16 mouse cellular contexts compared by ENCODE assay signal in the genomic region with DNA sequence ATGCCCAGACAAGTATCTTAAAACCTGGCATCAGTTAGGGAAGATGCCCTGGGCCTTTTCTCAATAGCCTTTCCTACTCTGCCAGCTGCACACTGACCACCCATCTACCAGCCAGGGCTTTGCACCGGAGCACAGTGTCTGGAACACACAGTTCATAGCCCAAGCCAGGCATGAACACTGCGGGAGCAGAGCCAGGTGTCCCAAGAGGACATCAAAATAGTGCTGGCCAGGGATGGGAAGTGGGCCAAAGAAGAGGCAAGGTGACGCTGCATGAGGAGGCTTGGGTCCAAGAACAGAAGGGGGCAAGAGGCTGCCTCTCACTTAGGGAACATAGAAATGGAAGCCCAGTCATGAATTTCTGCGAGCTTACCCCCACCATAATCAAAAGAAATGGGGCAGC. TPM values are rescaled to one million over a fixed set of nuclear protein-coding genes. Genes with fewer than 3 reads are reported as not detected.
DNase-seq lines count a peak whose midpoint lies in the region; ATAC-seq and TF ChIP-seq lines count a peak whose summit lies in the region.
"Had no signal": no experiment of that assay in that cellular context is flagged by ENCODE, and none has a peak within 500 bp of the region (broad histone marks: within the 10 kb centered on the region; RNA-seq: fewer than 3 reads in every experiment).

No protein-coding gene starts in this region.

- no peak for ATAC-seq in forebrain, embryonic 11.5 days (replicated peaks; ENCODE audit: low FRiP score)
- ATAC-seq in hindbrain, postnatal 0 days, result no peak
- no peak for ATAC-seq in hindbrain, embryonic 14.5 days (ENCODE audit: low FRiP score)
- ATAC-seq: forebrain, embryonic 13.5 days; hindbrain, embryonic 16.5 days had no signal

- TF ChIP-seq CTCF in hindbrain, postnatal 0 days (IDR thresholded peaks at IDR 0.05; ENCODE audit: low read depth), result no peak

- no peak overlapping the region for H3K9ac ChIP-seq in forebrain, embryonic 11.5 days (ENCODE audit: low read length)
- no peak overlapping the region for H3K9ac ChIP-seq in hindbrain, postnatal 0 days (replicated peaks; ENCODE audit: low read length)
- no peak overlapping the region for H3K9ac ChIP-seq in hindbrain, embryonic 14.5 days
- H3K9ac ChIP-seq: forebrain, embryonic 13.5 days had no signal

- no peak for DNase-seq in forebrain, embryonic 10.5 days (ENCODE audit: extremely low spot score, low spot score)
- no peak for DNase-seq in forebrain, embryonic 11.5 days (ENCODE audit: low spot score)
- peak; percentile 23 for DNase-seq in hindbrain, postnatal 0 days (ENCODE audit: low spot score)
- DNase-seq in hindbrain, embryonic 14.5 days (ENCODE audit: low spot score), result no peak
- DNase-seq in adipocyte (ENCODE audit: low spot score), result peak; percentile 87
- peak; percentile 62 to 76 for DNase-seq in heart, adult 9 months (ENCODE audit: low spot score in 2 of 2)
- DNase-seq in left cerebral cortex, postnatal 4 days, result no peak
- no peak for DNase-seq in urinary bladder, postnatal 25 days (ENCODE audit: low spot score)
- DNase-seq: gastrocnemius, postnatal 36 days; liver; right cerebral cortex, adult 18-20 months; thymus, postnatal 36 days had no signal

- no peak overlapping the region for H3K4me2 ChIP-seq in forebrain, embryonic 11.5 days (ENCODE audit: low read depth, low read length, severe bottlenecking)
- H3K4me2 ChIP-seq in hindbrain, postnatal 0 days (ENCODE audit: low read depth, low read length), result no peak overlapping the region
- no peak overlapping the region for H3K4me2 ChIP-seq in hindbrain, embryonic 14.5 days (replicated peaks)
- H3K4me2 ChIP-seq: forebrain, embryonic 13.5 days had no signal

- no peak overlapping the region for H3K4me3 ChIP-seq in forebrain, embryonic 10.5 days
- no peak overlapping the region for H3K4me3 ChIP-seq in forebrain, embryonic 11.5 days (ENCODE audit: low read depth, low read length)
- H3K4me3 ChIP-seq in hindbrain, postnatal 0 days (ENCODE audit: low read length), result no peak overlapping the region
- H3K4me3 ChIP-seq in hindbrain, embryonic 14.5 days (replicated peaks; ENCODE audit: low read length), result no peak overlapping the region
- H3K4me3 ChIP-seq: forebrain, embryonic 13.5 days had no signal

- H3K36me3 ChIP-seq in forebrain, embryonic 10.5 days (replicated peaks), result no peaks in the 10 kb centered on the region
- no peaks in the 10 kb centered on the region for H3K36me3 ChIP-seq in forebrain, embryonic 11.5 days (ENCODE audit: control insufficient read depth, insufficient read depth, low read length)
- H3K36me3 ChIP-seq in hindbrain, postnatal 0 days (ENCODE audit: insufficient read depth, low read length), result no peaks in the 10 kb centered on the region
- H3K36me3 ChIP-seq in hindbrain, embryonic 14.5 days (replicated peaks; ENCODE audit: control insufficient read depth, insufficient read depth), result no peaks in the 10 kb centered on the region

- H3K27ac ChIP-seq in forebrain, embryonic 10.5 days, result 0 out of 2 replicates have a peak overlapping the region, but pooled peaks have one; percentile 56
- H3K27ac ChIP-seq in forebrain, embryonic 11.5 days (ENCODE audit: low read depth, low read length), result no peak overlapping the region
- H3K27ac ChIP-seq in hindbrain, postnatal 0 days, result no peak overlapping the region
- H3K27ac ChIP-seq in hindbrain, embryonic 14.5 days, result no peak overlapping the region

- intact Hi-C loops in left cerebral cortex, postnatal 4 days (cut with DNase I), result no loop called here

- 90% methylated on average over 4 of the region's 4 CpGs for WGBS in forebrain, embryonic 10.5 days
- WGBS in forebrain, embryonic 11.5 days, result 85% methylated on average over 4 of the region's 4 CpGs
- WGBS in hindbrain, postnatal 0 days, result 49% methylated on average over 4 of the region's 4 CpGs
- WGBS in hindbrain, embryonic 14.5 days, result 76% methylated on average over 4 of the region's 4 CpGs

- peaks cover 77% of the 10 kb centered on the region for H3K4me1 ChIP-seq in forebrain, embryonic 10.5 days
- peaks cover 27% of the 10 kb centered on the region for H3K4me1 ChIP-seq in forebrain, embryonic 11.5 days (replicated peaks; ENCODE audit: control insufficient read depth, insufficient read depth, low read length)
- H3K4me1 ChIP-seq in hindbrain, postnatal 0 days (ENCODE audit: insufficient read depth, low read length), result no peaks in the 10 kb centered on the region
- H3K4me1 ChIP-seq in hindbrain, embryonic 14.5 days (replicated peaks; ENCODE audit: control insufficient read depth, insufficient read depth, low read length), result peaks cover 22% of the 10 kb centered on the region

- H3K27me3 ChIP-seq in forebrain, embryonic 10.5 days (ENCODE audit: poor library complexity, severe bottlenecking), result peaks cover 33% of the 10 kb centered on the region
- no peaks in the 10 kb centered on the region for H3K27me3 ChIP-seq in forebrain, embryonic 11.5 days (ENCODE audit: control insufficient read depth, insufficient read depth, low read length)
- H3K27me3 ChIP-seq in hindbrain, postnatal 0 days (ENCODE audit: insufficient read depth, low read length), result no peaks in the 10 kb centered on the region
- no peaks in the 10 kb centered on the region for H3K27me3 ChIP-seq in hindbrain, embryonic 14.5 days (ENCODE audit: control insufficient read depth, insufficient read depth, low read length)
- H3K27me3 ChIP-seq: forebrain, embryonic 13.5 days had no signal

- no peaks in the 10 kb centered on the region for H3K9me3 ChIP-seq in forebrain, embryonic 10.5 days
- H3K9me3 ChIP-seq in forebrain, embryonic 11.5 days (ENCODE audit: control insufficient read depth, low read length), result no peaks in the 10 kb centered on the region
- no peaks in the 10 kb centered on the region for H3K9me3 ChIP-seq in hindbrain, postnatal 0 days (ENCODE audit: low read length)
- no peaks in the 10 kb centered on the region for H3K9me3 ChIP-seq in hindbrain, embryonic 14.5 days (ENCODE audit: control insufficient read depth, low read length)
- H3K9me3 ChIP-seq: forebrain, embryonic 13.5 days had no signal

RNA-seq across cellular contexts. Expression of gene Tns1, which starts 18.6 kb away (rescaled TPM):
- polyA plus RNA-seq in forebrain, embryonic 10.5 days (2016; fragmentation: Nextera tagmentation; extraction: Ambion mirVana), result 11.6 and 15.9 TPM in 2 replicates
- 15.6 and 17.1 TPM in 2 replicates for polyA plus RNA-seq in forebrain, embryonic 11.5 days (2014; fragmentation: Nextera tagmentation; extraction: Ambion mirVana)
- 24.1 and 28.0 TPM in 2 replicates for total RNA-seq in hindbrain, postnatal 0 days (2014; rRNA removed)
- 10.3 and 11.7 TPM in 2 replicates for polyA plus RNA-seq in hindbrain, postnatal 0 days (2015; fragmentation: Nextera tagmentation; extraction: Ambion mirVana)
- 15.1 and 15.5 TPM in 2 replicates for polyA plus RNA-seq in hindbrain, embryonic 14.5 days (2014; fragmentation: Nextera tagmentation; extraction: Ambion mirVana)
- 10 to 100 TPM; 19.6 to 21.4 TPM for total RNA-seq in left cerebral cortex, postnatal 4 days (2021)
- total RNA-seq: MEL had no signal

RNA-seq across cellular contexts. Expression of gene Rufy4, which starts 19.7 kb away (rescaled TPM):
- 0.27 and 0.35 TPM in 2 replicates for polyA plus RNA-seq in forebrain, embryonic 10.5 days (2016; fragmentation: Nextera tagmentation; extraction: Ambion mirVana)
- 0.24 and 0.27 TPM in 2 replicates for polyA plus RNA-seq in forebrain, embryonic 11.5 days (2014; fragmentation: Nextera tagmentation; extraction: Ambion mirVana)
- not detected in 2 replicates for total RNA-seq in hindbrain, postnatal 0 days (2014; rRNA removed)
- polyA plus RNA-seq in hindbrain, postnatal 0 days (2015; fragmentation: Nextera tagmentation; extraction: Ambion mirVana), result 0.08 and 0.10 TPM in 2 replicates
- polyA plus RNA-seq in hindbrain, embryonic 14.5 days (2014; fragmentation: Nextera tagmentation; extraction: Ambion mirVana), result 0.26 and 0.43 TPM in 2 replicates
- under 1 TPM in 1 of 2 experiments, not detected in 1; 0.20 TPM for total RNA-seq in left cerebral cortex, postnatal 4 days (2021)
- total RNA-seq: left cerebral cortex, adult 18-20 months had no signal

RNA-seq across cellular contexts. Expression of gene Cxcr2, which starts 48.1 kb away (rescaled TPM):
- polyA plus RNA-seq in forebrain, embryonic 10.5 days (2016; fragmentation: Nextera tagmentation; extraction: Ambion mirVana), result 0.05 and 0.14 TPM in 2 replicates
- polyA plus RNA-seq in forebrain, embryonic 11.5 days (2014; fragmentation: Nextera tagmentation; extraction: Ambion mirVana), result 0.12 and 0.17 TPM in 2 replicates
- 0.52 TPM in 1 of 2 replicates, not detected in the other for total RNA-seq in hindbrain, postnatal 0 days (2014; rRNA removed)
- 0.05 and 0.18 TPM in 2 replicates for polyA plus RNA-seq in hindbrain, postnatal 0 days (2015; fragmentation: Nextera tagmentation; extraction: Ambion mirVana)
- 0.11 TPM in 1 of 2 replicates, not detected in the other for polyA plus RNA-seq in hindbrain, embryonic 14.5 days (2014; fragmentation: Nextera tagmentation; extraction: Ambion mirVana)
- total RNA-seq in left cerebral cortex, postnatal 4 days (2021), result under 1 TPM in 1 of 2 experiments, not detected in 1; 0.12 TPM
- total RNA-seq: gastrocnemius, postnatal 36 days; left cerebral cortex, adult 18-20 months had no signal

Comparison
In these comparisons a context has a peak if more than half of its experiments do, and no peak if none do; other contexts are left out.
1. DNase-seq: peak in hindbrain, postnatal 0 days (single experiment), adipocyte (single experiment) and heart, adult 9 months (2 of 2); none in forebrain, embryonic 10.5 days (single experiment), forebrain, embryonic 11.5 days (single experiment), hindbrain, embryonic 14.5 days (single experiment), left cerebral cortex, postnatal 4 days (single experiment) and urinary bladder, postnatal 25 days (single experiment).